Mouse (Mus musculus) ES-Bruce4 (cell line): ENCODE data around the gene Tlk1.

Source experiments
- CTCF ChIP-seq: IDR thresholded peaks from one replicate; pipeline ENCODE4 v1.8.1; 2011; ENCODE audit warnings: low read depth, low read length
- EP300 ChIP-seq: IDR thresholded peaks from 2 replicates; pipeline ENCODE4 v1.6.1; 2011; ENCODE audit warnings: low read depth, low read length; ENCODE audit not compliant: insufficient read depth
- POLR2A ChIP-seq: IDR thresholded peaks from one replicate; pipeline ENCODE4 v1.8.1; 2011; ENCODE audit warnings: low read length; ENCODE audit not compliant: insufficient read depth

GRCm38 (mm10) chr2:70793276-70793675 lies 32.3 kb downstream of the Tlk1 start:
- TF ChIP-seq CTCF (no peak), POLR2A (no peak), EP300 (no peak)
